Mouse (Mus musculus) splenic B cell, adult 2 months (primary cell): Measurements from ENCODE around the gene Gstcd.

Experiments
- DNase-seq: peaks from one replicate; pipeline ENCODE4 v3.0.0-alpha.2; 2011; ENCODE audit warnings: low read depth, low spot score
- H3K27me3 ChIP-seq: 2 replicates; pipeline ENCODE4 v1.6.1; 2012; ENCODE audit warnings: mild to moderate bottlenecking, low read length, moderate library complexity, mixed read lengths; ENCODE audit not compliant: control insufficient read depth, poor library complexity, insufficient read depth, severe bottlenecking
- H3K36me3 ChIP-seq: 2 replicates; pipeline ENCODE4 v1.6.1; 2012; ENCODE audit warnings: mild to moderate bottlenecking, low read length, moderate library complexity, mixed read lengths; ENCODE audit not compliant: control insufficient read depth, poor library complexity, insufficient read depth, severe bottlenecking

The Gstcd gene

GRCm38 (mm10) chr3:132940181-132940990 is 151.4 kb downstream of the Gstcd start:
- Histone ChIP-seq H3K27me3 (no peaks in the 10 kb centered on the region), H3K36me3 (no peaks in the 10 kb centered on the region)
- no peak for DNase-seq

- Histone ChIP-seq H3K27me3 (no peaks in the 10 kb centered on the region), H3K36me3 (no peaks in the 10 kb centered on the region)
- DNase-seq: no peak
Observed at GRCm38 (mm10) chr3:132939006-132939405, 152.8 kb downstream of the Gstcd start.

GRCm38 (mm10) chr3:132934649-132935048 is 157.2 kb downstream of the Gstcd start:
- no peaks in the 10 kb centered on the region for H3K27me3 ChIP-seq
- DNase-seq: no peak
- no peaks in the 10 kb centered on the region for H3K36me3 ChIP-seq
